9 mouse cellular contexts compared by ENCODE assay signal in genomic region chr14:106439282-106439681, GRCm38 (mm10).
DNase-seq lines count a peak whose midpoint lies in the region; ATAC-seq and TF ChIP-seq lines count a peak whose summit lies in the region.
"Had no signal": no experiment of that assay in that cellular context is flagged by ENCODE, and none has a peak within 500 bp of the region (broad histone marks: within the 10 kb centered on the region; RNA-seq: fewer than 3 reads in every experiment).

No protein-coding gene starts in this region.

- H3K27me3 ChIP-seq in forebrain, postnatal 0 days (ENCODE audit: insufficient read depth, low read length), result no peaks in the 10 kb centered on the region
- no peaks in the 10 kb centered on the region for H3K27me3 ChIP-seq in midbrain, postnatal 0 days (ENCODE audit: insufficient read depth, low read length)
- H3K27me3 ChIP-seq: embryonic facial prominence, embryonic 15.5 days had no signal

- peak; percentile 2 to 6 for DNase-seq in spleen, postnatal 36 days (ENCODE audit: low spot score in 2 of 2)
- DNase-seq in spleen, adult 18-20 months, result no peak
- peak; percentile 16 for DNase-seq in cerebellum, adult 11 months
- peak; percentile 78 for DNase-seq in forebrain, postnatal 0 days
- DNase-seq in induced T-regulatory cell, adult 2 months (ENCODE audit: low read depth), result peak; percentile 9
- DNase-seq in left cerebral cortex, postnatal 10 days (ENCODE audit: extremely low spot score in 1 of 2, low spot score in 2 of 2), result peak; percentile 68 to 73
- peak; percentile 78 for DNase-seq in midbrain, postnatal 0 days (ENCODE audit: low spot score)
- DNase-seq in thymus, postnatal 36 days, result peak; percentile 2 to 3

- H3K9ac ChIP-seq in forebrain, postnatal 0 days, result no peak overlapping the region
- H3K9ac ChIP-seq in midbrain, postnatal 0 days (replicated peaks; ENCODE audit: low read length, poor library complexity, severe bottlenecking), result no peak overlapping the region
- H3K9ac ChIP-seq: embryonic facial prominence, embryonic 15.5 days had no signal

- no peaks in the 10 kb centered on the region for H3K36me3 ChIP-seq in forebrain, postnatal 0 days (ENCODE audit: insufficient read depth)
- H3K36me3 ChIP-seq in midbrain, postnatal 0 days (ENCODE audit: insufficient read depth, low read length), result no peaks in the 10 kb centered on the region
- H3K36me3 ChIP-seq: embryonic facial prominence, embryonic 15.5 days had no signal

- no peaks in the 10 kb centered on the region for H3K4me1 ChIP-seq in forebrain, postnatal 0 days (ENCODE audit: insufficient read depth)
- no peaks in the 10 kb centered on the region for H3K4me1 ChIP-seq in midbrain, postnatal 0 days (ENCODE audit: insufficient read depth, low read length)

- intact Hi-C loops in left cerebral cortex, postnatal 10 days (cut with DNase I), result loop anchor here (2.0 kb wide), 1 partner anchor 62 kb away; no protein-coding TSS in a partner anchor

- 14% methylated on average over 5 of the region's 5 CpGs for WGBS in forebrain, postnatal 0 days
- WGBS in midbrain, postnatal 0 days, result 14% methylated on average over 5 of the region's 5 CpGs

- H3K4me2 ChIP-seq in forebrain, postnatal 0 days (ENCODE audit: low read depth), result no peak overlapping the region
- no peak overlapping the region for H3K4me2 ChIP-seq in midbrain, postnatal 0 days (ENCODE audit: low read depth, low read length, poor library complexity, severe bottlenecking)
- H3K4me2 ChIP-seq: embryonic facial prominence, embryonic 15.5 days had no signal

- H3K4me3 ChIP-seq in forebrain, postnatal 0 days (ENCODE audit: low read depth, low read length), result no peak overlapping the region
- no peak overlapping the region for H3K4me3 ChIP-seq in midbrain, postnatal 0 days (ENCODE audit: low read depth, low read length)
- H3K4me3 ChIP-seq: embryonic facial prominence, embryonic 15.5 days had no signal

- H3K27ac ChIP-seq in forebrain, postnatal 0 days (ENCODE audit: low read depth, low read length), result no peak overlapping the region
- H3K27ac ChIP-seq in midbrain, postnatal 0 days (ENCODE audit: low read depth, low read length), result no peak overlapping the region
- H3K27ac ChIP-seq: embryonic facial prominence, embryonic 15.5 days had no signal

- ATAC-seq in forebrain, postnatal 0 days, result peak; percentile 55; the same call in 1 of the 2 replicates
- peak; percentile 73 for ATAC-seq in midbrain, postnatal 0 days (ENCODE audit: low FRiP score)

- TF ChIP-seq CTCF in forebrain, postnatal 0 days (IDR thresholded peaks at IDR 0.05; ENCODE audit: low read depth), result peak; percentile 88
- peak; percentile 91 for TF ChIP-seq CTCF in midbrain, postnatal 0 days (IDR thresholded peaks at IDR 0.05)

- no peaks in the 10 kb centered on the region for H3K9me3 ChIP-seq in forebrain, postnatal 0 days (ENCODE audit: low read length)
- no peaks in the 10 kb centered on the region for H3K9me3 ChIP-seq in midbrain, postnatal 0 days (ENCODE audit: low read length)
- H3K9me3 ChIP-seq: embryonic facial prominence, embryonic 15.5 days had no signal

Comparison
In these comparisons a context has a peak if more than half of its experiments do, and no peak if none do; other contexts are left out.
1. DNase-seq: peak in spleen, postnatal 36 days (2 of 2), cerebellum, adult 11 months (single experiment), forebrain, postnatal 0 days (single experiment), induced T-regulatory cell, adult 2 months (single experiment), left cerebral cortex, postnatal 10 days (2 of 2), midbrain, postnatal 0 days (single experiment) and thymus, postnatal 36 days (2 of 2); none in spleen, adult 18-20 months (0 of 2).